Mouse (Mus musculus) thymus, adult 2 months (tissue): Measurements from ENCODE around the gene Erp44.

Experiments
- CTCF ChIP-seq: fragments of 200-500 bp; IDR thresholded peaks from 2 replicates; pipeline ENCODE4 v1.5.1; 2012; ENCODE audit warnings: mild to moderate bottlenecking, control low read depth, low read length, moderate library complexity, borderline replicate concordance; ENCODE audit not compliant: control insufficient read depth, poor library complexity, insufficient read depth; ENCODE audit errors: extremely low read depth
- POLR2A ChIP-seq: fragments of 200-500 bp; IDR thresholded peaks from 2 replicates; pipeline ENCODE4 v1.6.1; 2012; ENCODE audit warnings: mild to moderate bottlenecking, low read length, control low read depth, moderate library complexity; ENCODE audit not compliant: control insufficient read depth, poor library complexity, insufficient read depth; ENCODE audit errors: extremely low read depth

GRCm38 (mm10) chr4:48242482-48242881, 36.9 kb downstream of the Erp44 start:
- TF ChIP-seq POLR2A, result no peak
- no peak for TF ChIP-seq CTCF
